Mouse (Mus musculus): ENCODE measurements at regions not wholly inside any gene's neighbourhood (a gene's known extent, or its start where the extent isn't known, plus 50 kb on each side); places are given as distances from the start of the nearest gene placed in this dataset.
A peak's percentile ranks its signal among the peaks of the same experiment; 100 is the strongest.
"Not testable (repeated sequence)": the region's sequence is repeated elsewhere in the genome, so short reads cannot be mapped to it uniquely, and the experiment has no call there.

- no peak for DNase-seq
These were observed 191.8 kb upstream of the Fmr1 start for GRCm38 (mm10) chrX:68486585-68486984.

- DNase-seq: not testable (repeated sequence)
These were observed 186.3 kb upstream of the Fmr1 start for GRCm38 (mm10) chrX:68492052-68492451.

GRCm38 (mm10) chrX:68494398-68495143 is 183.8 kb upstream of the Fmr1 start:
- no peak for DNase-seq

- DNase-seq: no peak
These were observed 183.2 kb upstream of the Fmr1 start for GRCm38 (mm10) chrX:68495144-68495493.

- DNase-seq: no peak
These were observed 182.6 kb upstream of the Fmr1 start for GRCm38 (mm10) chrX:68495751-68496150.

- no peak for DNase-seq
These were observed 180.5 kb upstream of the Fmr1 start for GRCm38 (mm10) chrX:68497886-68498285.

GRCm38 (mm10) chrX:68502938-68503337 is 175.4 kb upstream of the Fmr1 start:
- no peak for DNase-seq

GRCm38 (mm10) chrX:68507664-68508063 is 170.7 kb upstream of the Fmr1 start:
- no peak for DNase-seq

GRCm38 (mm10) chrX:68512213-68512766 is 166.1 kb upstream of the Fmr1 start:
- DNase-seq: no peak

GRCm38 (mm10) chrX:68546561-68546960 is 131.8 kb upstream of the Fmr1 start:
- DNase-seq: no peak

- DNase-seq: no peak
These were observed 124.3 kb upstream of the Fmr1 start for GRCm38 (mm10) chrX:68554031-68554430.

GRCm38 (mm10) chrX:68557717-68558116 is 120.6 kb upstream of the Fmr1 start:
- no peak for DNase-seq

- peak; percentile 18 for DNase-seq
These were observed 93.1 kb upstream of the Fmr1 start for GRCm38 (mm10) chrX:68585246-68585645.

- no peak for DNase-seq
These were observed 56.2 kb upstream of the Fmr1 start for GRCm38 (mm10) chrX:68622141-68622540.

Data from right cerebral cortex, postnatal 25 days (tissue).